Mouse (Mus musculus) adrenal gland, adult 8-10 months (tissue): ENCODE results near the gene Tns3. TPM values are rescaled to one million over a fixed set of nuclear protein-coding genes. Genes with fewer than 3 reads are reported as not detected.

Source experiments
- DNase-seq: peaks from one replicate; pipeline ENCODE4 v3.0.0; 2022
- total RNA-seq, 4 experiments: library from RNA; stranded (reverse); gene quantifications; 2 replicates each; pipeline ENCODE4 v1.2.4; 2022

Tns3 gene
- total RNA-seq, 4 experiments from 2014 or later = 52.3 to 101 (median 81.1) TPM

GRCm38 (mm10) chr11:8523344-8524126 lies 140.8 kb downstream of the Tns3 start:
- DNase-seq = peak; percentile 77

GRCm38 (mm10) chr11:8513359-8514253 lies 150.7 kb downstream of the Tns3 start:
- no peak for DNase-seq

GRCm38 (mm10) chr11:8510294-8510693 lies 154.0 kb downstream of the Tns3 start:
- DNase-seq = no peak

GRCm38 (mm10) chr11:8509614-8510013 lies 154.7 kb downstream of the Tns3 start:
- no peak for DNase-seq

- no peak for DNase-seq
Observed at GRCm38 (mm10) chr11:8503735-8504134, 160.6 kb downstream of the Tns3 start.

- no peak for DNase-seq
Observed at GRCm38 (mm10) chr11:8500855-8501254, 163.5 kb downstream of the Tns3 start.

- DNase-seq = no peak
Observed at GRCm38 (mm10) chr11:8497136-8497535, 167.2 kb downstream of the Tns3 start.

GRCm38 (mm10) chr11:8496686-8497085 lies 167.6 kb downstream of the Tns3 start:
- no peak for DNase-seq

GRCm38 (mm10) chr11:8495801-8496200 lies 168.5 kb downstream of the Tns3 start:
- no peak for DNase-seq

GRCm38 (mm10) chr11:8495036-8495435 lies 169.3 kb downstream of the Tns3 start:
- no peak for DNase-seq

GRCm38 (mm10) chr11:8493931-8494490 lies 170.3 kb downstream of the Tns3 start:
- DNase-seq = no peak

GRCm38 (mm10) chr11:8492332-8492731 lies 172.0 kb downstream of the Tns3 start:
- DNase-seq = no peak

GRCm38 (mm10) chr11:8488248-8488647 lies 176.1 kb downstream of the Tns3 start:
- DNase-seq = no peak

GRCm38 (mm10) chr11:8486552-8486951 lies 177.8 kb downstream of the Tns3 start:
- no peak for DNase-seq

- no peak for DNase-seq
Observed at GRCm38 (mm10) chr11:8484538-8484937, 179.8 kb downstream of the Tns3 start.

GRCm38 (mm10) chr11:8482721-8483120 lies 181.6 kb downstream of the Tns3 start:
- DNase-seq = no peak

- DNase-seq = no peak
Observed at GRCm38 (mm10) chr11:8481962-8482361, 182.4 kb downstream of the Tns3 start.

- no peak for DNase-seq
Observed at GRCm38 (mm10) chr11:8481529-8481928, 182.8 kb downstream of the Tns3 start.

GRCm38 (mm10) chr11:8479858-8480257 lies 184.5 kb downstream of the Tns3 start:
- DNase-seq = no peak

GRCm38 (mm10) chr11:8479313-8479712 lies 185.0 kb downstream of the Tns3 start:
- DNase-seq = no peak

- DNase-seq = no peak
Observed at GRCm38 (mm10) chr11:8473616-8474015, 190.7 kb downstream of the Tns3 start.

- DNase-seq = no peak
Observed at GRCm38 (mm10) chr11:8472439-8472838, 191.9 kb downstream of the Tns3 start.

GRCm38 (mm10) chr11:8471535-8471934 lies 192.8 kb downstream of the Tns3 start:
- no peak for DNase-seq
